Mouse (Mus musculus) bone marrow macrophage, adult 2 months (primary cell): ENCODE measurements around the gene Pgc. TPM values are rescaled to one million over a fixed set of nuclear protein-coding genes. Genes with fewer than 3 reads are reported as not detected.

Experiments used
- H3K27ac ChIP-seq: 2 replicates; pipeline ENCODE4 v1.5.1; 2012; ENCODE audit warnings: low read depth, low read length; ENCODE audit not compliant: insufficient read depth
- H3K4me1 ChIP-seq: 2 replicates; pipeline ENCODE4 v1.6.1; 2012; ENCODE audit warnings: low read length; ENCODE audit not compliant: control insufficient read depth, insufficient read depth
- H3K4me3 ChIP-seq: 2 replicates; pipeline ENCODE4 v1.5.1; 2012; ENCODE audit warnings: mild to moderate bottlenecking, low read length, moderate library complexity; ENCODE audit not compliant: insufficient read depth
- CTCF ChIP-seq: IDR thresholded peaks from 2 replicates; pipeline ENCODE4 v1.5.1; 2012; ENCODE audit warnings: low read depth, mild to moderate bottlenecking, low read length, moderate library complexity
- POLR2A ChIP-seq: IDR thresholded peaks from 2 replicates; pipeline ENCODE4 v1.6.1; 2012; ENCODE audit warnings: mild to moderate bottlenecking, low read depth, low read length, borderline replicate concordance
- polyA plus RNA-seq: library from polyadenylated mRNA; stranded (reverse); fragments of >200 nt; gene quantifications from 2 replicates; pipeline ENCODE4 v1.2.4, GENCODE M21; 2012; ENCODE audit not compliant: missing spikeins, insufficient read depth, insufficient read length

The Pgc gene
- polyA plus RNA-seq, 1 experiment: not detected

DNA sequence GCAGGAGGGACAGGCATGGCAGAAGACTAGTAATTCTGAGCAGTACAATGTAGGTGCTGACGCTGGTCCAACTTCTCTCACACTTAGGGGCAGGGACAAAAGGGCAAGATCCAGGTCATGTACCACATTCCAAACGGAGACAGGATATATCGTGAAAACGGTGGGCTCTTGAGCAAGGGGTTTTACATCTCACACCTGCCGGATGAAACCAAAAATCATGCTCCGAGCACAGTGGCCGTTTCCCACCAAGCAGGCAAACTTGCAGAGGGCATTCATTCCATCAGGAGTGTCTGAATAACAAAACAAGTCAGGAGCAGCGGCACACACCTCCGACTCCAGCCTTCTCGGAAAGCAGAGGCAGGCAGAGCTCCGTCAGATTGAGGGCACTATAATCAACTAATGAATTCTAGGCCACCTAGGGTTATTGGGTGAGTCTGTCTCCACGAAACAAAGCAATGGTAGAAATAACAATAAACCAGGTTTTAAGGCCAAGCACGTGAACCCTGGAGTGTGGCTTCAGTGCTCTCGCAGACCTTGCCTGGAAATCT is 9.0 kb downstream of the Pgc start:
- no peak overlapping the region for H3K4me3 ChIP-seq

DNA sequence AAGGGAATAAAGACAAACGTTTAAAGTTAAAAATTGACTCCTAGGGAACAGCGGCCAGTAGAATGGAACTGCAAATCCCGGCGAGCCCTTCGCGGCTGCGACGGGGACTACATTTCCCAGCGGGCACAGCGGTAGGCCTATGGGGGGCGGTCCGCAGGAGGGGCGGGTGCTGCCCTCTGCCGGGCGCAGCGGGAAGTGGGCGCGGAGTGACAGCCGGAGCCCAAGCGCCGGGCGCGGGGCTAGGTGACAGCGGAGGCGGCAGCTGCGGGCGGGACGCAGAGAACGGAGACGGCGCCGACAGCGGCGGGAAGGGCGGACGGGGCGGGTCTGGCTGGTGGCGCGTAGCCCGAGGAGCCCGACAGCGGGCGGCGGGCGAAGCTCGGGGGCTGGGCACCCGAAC is 10.2 kb downstream of the Pgc start, which contains the start of gene Tfeb:
Gene Tfeb, plus strand, starts transcription at position 175 of the 400 bp plus-strand sequence.
- Histone ChIP-seq H3K27ac (peak within 1 kb of the TSS; percentile 76), H3K4me3 (peak within 1 kb of the TSS; percentile 92), H3K4me1 (peaks cover 11% of the 10 kb centered on the region)
- TF ChIP-seq CTCF (0 out of 2 replicates have a peak, but pooled peaks have one; percentile 15), POLR2A (no peak)

More for the DNA sequence above, 9.0 kb downstream of the Pgc start:
- TF ChIP-seq POLR2A (no peak), CTCF (no peak)
- H3K4me1 ChIP-seq: peaks cover 11% of the 10 kb centered on the region
- H3K27ac ChIP-seq: no peak overlapping the region

DNA sequence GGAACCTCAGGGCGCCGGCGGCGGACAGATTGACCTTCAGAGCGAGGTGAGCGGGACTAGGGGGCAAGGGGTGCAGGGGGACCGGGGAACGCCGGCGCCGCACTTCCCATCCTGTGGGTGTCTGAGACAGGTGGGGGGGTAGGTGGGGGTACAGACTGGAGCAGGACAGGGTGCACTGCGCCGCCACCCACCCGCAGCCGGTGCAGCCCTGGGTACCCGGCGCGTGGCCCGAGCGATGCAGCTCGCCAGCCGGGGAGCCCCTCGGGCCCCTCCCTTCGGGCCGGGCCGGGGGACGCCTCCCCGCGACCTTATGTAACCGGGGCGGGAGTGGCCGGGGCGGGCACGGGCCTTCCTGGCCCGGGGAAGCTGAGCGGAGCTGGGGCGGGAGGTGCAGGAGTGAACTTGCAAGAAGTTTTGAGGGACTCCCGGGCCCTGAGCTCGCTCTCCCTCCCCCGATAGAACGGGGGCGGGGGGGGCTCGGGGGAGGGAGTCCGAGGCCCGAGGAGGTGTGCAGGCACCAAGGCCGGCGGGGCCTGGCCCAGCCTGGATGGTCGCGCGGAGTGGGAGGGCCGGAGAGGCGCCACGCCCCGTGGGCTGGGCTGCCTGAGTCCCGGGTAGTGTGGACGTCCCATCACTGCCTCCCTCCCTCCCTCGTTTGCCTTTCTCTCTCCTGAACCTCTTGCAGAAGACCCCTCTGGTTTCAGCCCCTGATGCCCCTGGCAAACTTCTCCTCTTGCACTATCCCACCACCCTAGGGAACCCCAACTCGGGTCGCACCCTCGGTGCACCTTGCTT is 10.8 kb downstream of the Pgc start:
- no peak for TF ChIP-seq POLR2A
- TF ChIP-seq CTCF: no peak
- Histone ChIP-seq H3K27ac (peak overlapping the region; percentile 76), H3K4me3 (peak overlapping the region; percentile 92), H3K4me1 (peaks cover 11% of the 10 kb centered on the region)

DNA sequence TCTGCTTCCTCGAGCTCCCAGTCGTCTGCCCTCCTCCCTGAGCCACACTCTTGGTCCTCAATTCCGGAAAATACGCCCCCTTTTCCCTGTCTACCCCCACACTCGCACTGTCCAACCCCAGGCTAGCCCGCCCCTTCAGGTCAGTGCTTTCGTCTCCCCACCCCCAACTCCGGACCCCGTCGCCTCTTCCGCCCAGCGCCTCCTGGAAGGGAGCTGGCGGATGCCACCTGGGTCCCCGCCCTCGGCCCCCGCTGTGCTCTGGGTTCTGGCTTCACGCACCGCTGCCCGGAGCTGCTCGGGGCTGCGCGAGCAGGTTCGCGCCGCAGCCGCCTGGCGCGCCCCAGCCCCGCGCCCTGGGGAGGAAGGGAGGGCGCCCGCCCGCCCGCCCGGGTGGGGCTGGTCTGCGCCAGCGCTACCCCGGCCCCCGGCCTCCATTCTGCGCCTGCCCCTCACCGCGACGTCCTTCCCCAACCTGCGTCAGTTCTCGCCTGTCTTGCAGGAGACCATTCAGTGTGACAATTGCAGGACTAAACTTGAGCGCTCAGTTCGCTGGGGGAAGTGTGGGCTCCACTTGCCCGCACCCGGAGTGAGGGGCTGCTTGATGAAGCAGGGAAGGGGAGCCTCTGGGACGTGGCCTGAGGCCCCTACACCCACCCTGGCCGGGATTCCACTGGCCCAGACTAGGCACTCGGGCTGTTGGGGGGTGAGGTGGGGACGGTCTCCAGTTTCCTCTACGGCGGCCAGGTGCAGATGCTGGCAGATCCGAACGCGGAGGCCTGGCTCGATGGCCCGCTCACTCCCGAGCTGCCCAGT is 11.6 kb downstream of the Pgc start:
- Histone ChIP-seq H3K27ac (peak overlapping the region; percentile 76), H3K4me3 (peak overlapping the region; percentile 92), H3K4me1 (peaks cover 12% of the 10 kb centered on the region)
- TF ChIP-seq CTCF (no peak), POLR2A (no peak)

DNA sequence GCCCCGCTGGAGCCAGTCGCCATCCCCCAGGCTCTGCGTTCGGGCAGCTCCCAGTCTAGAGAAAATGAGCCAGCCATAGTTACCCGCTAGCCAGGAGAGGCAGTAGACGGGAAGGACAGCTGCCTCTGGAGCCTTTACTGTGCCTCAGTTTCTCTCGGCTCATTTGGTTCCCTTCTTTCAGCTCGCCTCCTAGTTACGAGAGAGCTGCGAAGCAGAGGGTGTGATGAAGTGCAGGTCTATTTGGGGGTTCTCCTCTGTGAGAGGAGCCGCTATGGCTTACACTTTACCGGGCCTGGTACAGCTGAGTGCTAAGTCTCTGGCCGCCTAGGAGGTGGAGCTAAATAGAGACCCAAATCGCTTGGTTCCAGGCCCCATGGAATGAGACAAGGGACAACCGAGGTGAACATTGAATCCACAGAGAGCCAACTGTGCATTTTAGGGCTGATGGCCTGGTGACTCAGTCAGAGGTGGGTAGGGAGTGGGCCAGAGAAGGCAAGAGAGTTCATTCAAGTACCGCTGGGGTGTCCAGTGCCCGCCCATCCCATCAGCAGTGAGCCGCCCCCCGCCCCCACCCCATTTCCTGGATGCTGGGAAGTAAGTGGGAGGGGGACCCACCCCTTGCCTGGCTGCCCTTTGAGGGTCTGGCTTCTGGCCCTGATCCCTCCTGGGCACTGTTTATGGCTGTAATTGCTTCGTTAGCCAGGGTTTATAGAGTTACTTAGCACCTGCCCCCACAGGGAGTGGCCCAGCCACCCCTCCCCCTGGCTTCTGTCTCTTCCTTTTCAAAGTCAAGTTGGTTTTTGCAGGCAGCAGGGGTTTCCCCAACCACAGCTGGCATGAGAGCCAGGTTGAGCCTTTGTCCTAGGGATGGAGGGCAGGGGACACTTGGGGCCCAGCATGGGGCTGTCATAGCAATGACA is 12.5 kb downstream of the Pgc start:
- Histone ChIP-seq H3K4me3 (peak overlapping the region; percentile 92), H3K27ac (peak overlapping the region; percentile 7; the same call in 1 of the 2 replicates), H3K4me1 (peaks cover 16% of the 10 kb centered on the region)
- TF ChIP-seq CTCF: no peak

DNA sequence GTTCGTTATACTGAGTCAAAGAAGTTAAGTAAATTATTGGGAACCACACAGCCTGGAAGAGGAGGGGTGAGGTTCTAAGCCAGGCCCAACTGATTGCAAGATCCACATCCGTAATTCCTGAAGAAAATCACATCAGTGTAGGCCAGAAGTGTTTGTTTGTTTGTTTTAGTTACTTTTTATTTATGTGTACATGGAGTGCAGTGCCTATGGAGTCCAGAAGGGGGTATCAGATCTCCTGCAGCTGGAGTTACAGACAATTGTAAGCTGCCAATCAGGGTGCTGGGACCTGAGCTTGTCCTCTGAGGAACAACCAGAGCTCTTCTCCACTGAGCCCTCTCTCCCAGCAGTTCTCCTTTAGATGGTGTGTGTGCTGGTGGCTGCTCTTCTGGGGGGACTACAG is 13.5 kb downstream of the Pgc start:
- Histone ChIP-seq H3K27ac (no peak overlapping the region), H3K4me1 (peaks cover 16% of the 10 kb centered on the region), H3K4me3 (no peak overlapping the region)
- no peak for TF ChIP-seq POLR2A
- no peak for TF ChIP-seq CTCF

DNA sequence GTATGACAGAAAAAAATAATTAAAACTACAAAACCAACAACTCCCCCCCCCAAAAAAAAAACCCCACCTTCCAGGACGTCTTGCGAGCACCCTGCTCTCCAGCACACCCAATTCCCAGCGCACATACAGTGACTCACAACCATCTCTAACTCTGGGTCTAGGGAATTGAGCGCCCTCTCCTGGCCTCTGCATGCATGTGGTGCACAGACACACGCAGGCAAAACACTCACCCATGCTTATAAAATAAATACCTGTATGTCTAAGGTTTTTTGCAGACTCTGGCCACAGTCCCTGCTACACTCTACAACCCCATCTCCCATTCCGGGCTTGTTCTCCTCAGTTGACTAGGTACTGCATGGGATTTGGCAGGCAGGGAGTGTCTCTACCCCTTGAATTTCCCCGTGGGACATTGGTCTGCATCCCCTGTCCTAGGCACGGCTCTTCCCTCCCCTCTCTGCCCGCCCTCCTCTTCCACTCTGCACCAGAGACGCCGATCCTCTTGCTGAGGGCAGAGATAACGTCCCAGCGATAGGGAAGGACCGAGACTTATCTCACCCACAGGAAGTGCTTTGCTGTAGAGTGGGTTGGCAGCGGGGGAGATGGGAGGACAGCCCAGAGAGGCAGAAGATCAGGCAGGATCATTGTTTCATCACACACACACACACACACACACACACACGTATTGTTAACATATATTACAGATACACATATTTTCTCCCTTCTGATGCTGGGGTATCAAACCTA is 16.5 kb downstream of the Pgc start:
- Histone ChIP-seq H3K4me3 (no peak overlapping the region), H3K4me1 (peaks cover 16% of the 10 kb centered on the region), H3K27ac (no peak overlapping the region)
- TF ChIP-seq CTCF (no peak), POLR2A (no peak)

DNA sequence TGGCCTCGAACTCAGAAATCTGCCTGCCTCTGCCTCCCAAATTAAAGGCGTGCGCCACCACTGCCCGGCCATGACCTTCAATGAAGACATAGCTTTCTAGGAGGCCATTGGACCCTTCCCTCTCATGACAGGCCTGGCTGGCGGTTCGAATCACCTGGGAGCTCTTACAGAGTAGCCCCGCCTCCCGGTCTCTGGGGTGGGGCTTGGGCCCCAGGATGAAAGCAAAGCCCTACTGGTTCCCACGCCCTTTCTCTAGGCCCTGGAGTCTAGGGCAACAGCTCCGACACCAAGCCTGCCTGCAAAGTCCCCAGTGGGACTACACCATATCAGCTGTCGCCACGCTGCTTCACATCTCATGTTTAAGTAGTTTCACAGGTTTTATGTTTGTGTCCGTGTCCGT is 17.4 kb downstream of the Pgc start:
- peaks cover 12% of the 10 kb centered on the region for H3K4me1 ChIP-seq
- H3K4me3 ChIP-seq: no peak overlapping the region
- no peak overlapping the region for H3K27ac ChIP-seq
- no peak for TF ChIP-seq POLR2A
- no peak for TF ChIP-seq CTCF
